Mouse (Mus musculus) cerebellum, postnatal 10 days (tissue): ENCODE data around the gene Zbtb7b.
"Not testable (repeated sequence)": the region's sequence is repeated elsewhere in the genome, so short reads cannot be mapped to it uniquely, and the experiment has no call there.

ENCODE experiments used
- DNase-seq, 2 experiments: peaks; one replicate each; pipeline ENCODE4 v3.0.0; 2021; ENCODE audit warnings: mixed read lengths in 2 of 2

Zbtb7b gene

GRCm38 (mm10) chr3:89394006-89394893 is at the start of gene Zbtb7b:
Gene Zbtb7b, minus strand, starts transcription at chr3:89394776.
- peak; percentile 90 to 91 for DNase-seq

GRCm38 (mm10) chr3:89440691-89441090 is 46.1 kb upstream of the Zbtb7b start:
- DNase-seq, result peak; percentile 47 to 54

GRCm38 (mm10) chr3:89437269-89437668 is 42.7 kb upstream of the Zbtb7b start:
- no peak for DNase-seq

- peak in 1 of 2 experiments; percentile 43 for DNase-seq
These were observed 41.9 kb upstream of the Zbtb7b start, which contains the start of gene Pbxip1 for GRCm38 (mm10) chr3:89436176-89437113. Gene Pbxip1, plus strand, starts transcription at chr3:89436706.

GRCm38 (mm10) chr3:89435041-89435440 is 40.5 kb upstream of the Zbtb7b start:
- DNase-seq, result peak in 1 of 2 experiments; percentile 36

GRCm38 (mm10) chr3:89434532-89434931 is 40.0 kb upstream of the Zbtb7b start:
- DNase-seq, result no peak

GRCm38 (mm10) chr3:89432606-89433005 is 38.0 kb upstream of the Zbtb7b start:
- DNase-seq, result peak in 1 of 2 experiments; percentile 23

- peak; percentile 96 to 98 for DNase-seq
These were observed 35.9 kb upstream of the Zbtb7b start, which contains the start of gene Pygo2 for GRCm38 (mm10) chr3:89430171-89431159. Gene Pygo2, plus strand, starts transcription at chr3:89430214.

GRCm38 (mm10) chr3:89429021-89429420 is 34.4 kb upstream of the Zbtb7b start:
- DNase-seq, result not testable (repeated sequence)

GRCm38 (mm10) chr3:89425876-89426275 is 31.3 kb upstream of the Zbtb7b start:
- DNase-seq, result no peak

GRCm38 (mm10) chr3:89425141-89425525 is 30.6 kb upstream of the Zbtb7b start:
- no peak for DNase-seq

- DNase-seq, result no peak
These were observed 30.0 kb upstream of the Zbtb7b start for GRCm38 (mm10) chr3:89424416-89425140.

- no peak for DNase-seq
These were observed 28.1 kb upstream of the Zbtb7b start for GRCm38 (mm10) chr3:89422556-89423205.

- peak; percentile 37 to 45 for DNase-seq
These were observed 27.4 kb upstream of the Zbtb7b start for GRCm38 (mm10) chr3:89421810-89422473.

- peak; percentile 70 to 72 for DNase-seq
These were observed 26.6 kb upstream of the Zbtb7b start for GRCm38 (mm10) chr3:89421002-89421774.

- DNase-seq, result no peak
These were observed 25.8 kb upstream of the Zbtb7b start for GRCm38 (mm10) chr3:89420421-89420820.

GRCm38 (mm10) chr3:89419981-89420380 is 25.4 kb upstream of the Zbtb7b start:
- no peak for DNase-seq

GRCm38 (mm10) chr3:89419571-89419970 is 25.0 kb upstream of the Zbtb7b start:
- DNase-seq, result peak; percentile 46 to 48

GRCm38 (mm10) chr3:89418861-89419250 is 24.3 kb upstream of the Zbtb7b start:
- DNase-seq, result peak; percentile 78 to 82
